Mouse (Mus musculus): Measurements from ENCODE around the gene Ccnl2.

The Ccnl2 gene

DNA sequence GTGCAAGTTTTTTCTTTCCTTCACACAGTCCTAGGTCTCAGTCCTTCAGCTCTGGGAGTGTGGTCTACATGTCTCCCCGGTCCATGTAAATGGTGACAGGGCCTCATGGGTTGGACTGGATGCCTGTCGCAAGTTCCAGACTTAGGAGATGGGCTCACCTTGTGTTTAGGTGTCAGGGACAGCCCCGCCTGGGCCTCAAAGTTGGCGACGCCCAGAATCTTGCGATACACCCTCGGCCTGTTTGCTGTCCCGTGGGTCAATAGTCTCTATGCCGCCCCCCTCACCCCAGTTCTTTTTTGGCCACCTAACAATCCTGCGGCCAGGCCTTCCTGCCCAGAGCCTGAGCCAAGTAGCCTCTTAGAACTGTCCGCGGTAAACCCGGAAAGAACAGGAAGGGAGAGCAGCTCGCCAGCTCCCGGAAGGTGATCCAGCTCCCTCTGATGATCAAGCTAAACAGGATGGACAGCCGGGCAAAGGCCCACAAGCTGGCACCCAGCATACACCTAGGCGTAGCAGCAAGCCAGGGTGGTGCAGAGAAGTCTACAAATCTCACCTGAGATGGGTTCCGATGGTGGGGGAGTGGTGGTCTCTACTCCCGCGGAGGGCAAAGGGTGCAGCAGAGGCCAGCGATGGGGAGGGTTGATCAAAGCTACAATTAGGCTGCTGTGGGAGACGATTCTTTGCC lies 56.5 kb downstream of the Ccnl2 start:
- peak; percentile 40 for DNase-seq (ENCODE audit: low read depth)

DNA sequence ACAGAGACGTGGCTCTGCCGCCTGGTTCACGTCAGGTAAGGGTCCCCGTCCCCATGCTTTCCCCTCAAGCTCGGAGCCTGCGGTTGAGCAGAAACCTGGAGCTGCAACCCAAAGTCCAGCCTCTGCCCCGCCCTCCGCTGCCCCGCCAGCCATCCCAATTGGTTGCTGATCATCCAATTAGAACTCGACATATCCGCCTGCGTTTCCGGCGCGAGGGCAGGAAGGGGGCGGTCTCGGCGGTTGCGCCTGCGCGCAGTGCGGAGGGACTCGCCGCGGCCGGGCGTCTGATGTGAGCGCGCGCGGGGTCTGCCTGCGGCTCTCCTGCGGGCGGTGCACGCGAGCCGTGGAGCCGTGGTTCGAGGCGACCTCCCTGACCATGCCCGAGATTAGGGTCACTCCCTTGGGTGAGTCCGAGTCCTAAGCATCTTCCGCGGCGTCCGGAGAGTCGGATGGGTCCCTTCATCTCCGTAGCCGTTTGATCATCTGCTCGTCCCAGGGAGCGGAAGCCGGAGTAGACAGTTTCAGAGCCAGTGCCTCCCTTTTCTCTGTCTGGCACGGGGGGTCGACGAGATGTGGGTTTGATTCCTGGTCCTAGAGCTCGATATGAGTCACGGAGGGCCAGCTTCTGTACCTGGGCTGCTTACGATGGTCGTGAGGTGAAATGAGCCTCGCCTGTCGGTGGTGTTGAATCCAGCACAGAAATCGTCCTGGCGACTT lies 57.2 kb downstream of the Ccnl2 start, which contains the start of the genes Cptp and Ints11:
TSS of gene Cptp (minus strand) at position 124 of the 717 bp plus-strand sequence.
TSS of gene Ints11 (plus strand) at position 230 of the 717 bp plus-strand sequence.
- DNase-seq (ENCODE audit: low read depth) = peak; percentile 97

DNA sequence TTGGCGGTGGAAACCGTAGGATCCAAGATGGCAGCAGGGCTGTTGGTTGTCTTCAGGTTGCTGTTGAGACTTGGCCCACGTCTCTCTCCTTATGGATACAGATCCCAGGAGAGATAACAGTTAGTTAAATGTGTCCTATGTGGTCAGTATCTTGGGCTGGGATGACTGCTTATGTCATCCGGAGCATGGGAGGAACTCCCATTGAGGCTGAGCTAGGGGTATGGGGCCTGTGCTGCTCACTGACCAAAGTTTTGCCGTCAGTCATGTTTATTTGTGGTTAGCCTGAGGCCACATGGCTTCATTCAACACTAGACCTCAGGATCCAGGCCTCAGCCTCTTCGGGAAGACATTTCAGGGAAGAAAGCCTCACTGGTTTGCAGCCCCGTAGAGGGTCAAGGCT lies 59.1 kb downstream of the Ccnl2 start:
- DNase-seq (ENCODE audit: low read depth) = no peak

All from induced T-regulatory cell, adult 2 months (primary cell).